Mouse (Mus musculus) megakaryocyte, adult 5-6 weeks (primary cell): Measurements from ENCODE around the gene Rnf150. TPM values are rescaled to one million over a fixed set of nuclear protein-coding genes. Genes with fewer than 3 reads are reported as not detected.

Experiments
- ATAC-seq: 2 replicates; pipeline ENCODE4 v1.8.0; 2016; ENCODE audit warnings: mild to moderate bottlenecking, inconsistent platforms; ENCODE audit not compliant: poor library complexity, severe bottlenecking
- total RNA-seq, 2 experiments: library from RNA; stranded (forward) in 1 of 2; stranded (reverse) in 1 of 2; fragments of 153-499, 151-499 nt in 1 of 2; fragments of 221-1000, 200-1000 nt in 1 of 2; gene quantifications; 2 replicates each; pipeline versions ENCODE4 v1.2.3 to v1.2.4; 2015 to 2017

Rnf150 gene
- total RNA-seq, 2 experiments from 2014 or later = 1.8 to 4.0 TPM

- no peak for ATAC-seq
These were observed 24.1 kb downstream of the Rnf150 start for GRCm38 (mm10) chr8:82887234-82887633.

DNA sequence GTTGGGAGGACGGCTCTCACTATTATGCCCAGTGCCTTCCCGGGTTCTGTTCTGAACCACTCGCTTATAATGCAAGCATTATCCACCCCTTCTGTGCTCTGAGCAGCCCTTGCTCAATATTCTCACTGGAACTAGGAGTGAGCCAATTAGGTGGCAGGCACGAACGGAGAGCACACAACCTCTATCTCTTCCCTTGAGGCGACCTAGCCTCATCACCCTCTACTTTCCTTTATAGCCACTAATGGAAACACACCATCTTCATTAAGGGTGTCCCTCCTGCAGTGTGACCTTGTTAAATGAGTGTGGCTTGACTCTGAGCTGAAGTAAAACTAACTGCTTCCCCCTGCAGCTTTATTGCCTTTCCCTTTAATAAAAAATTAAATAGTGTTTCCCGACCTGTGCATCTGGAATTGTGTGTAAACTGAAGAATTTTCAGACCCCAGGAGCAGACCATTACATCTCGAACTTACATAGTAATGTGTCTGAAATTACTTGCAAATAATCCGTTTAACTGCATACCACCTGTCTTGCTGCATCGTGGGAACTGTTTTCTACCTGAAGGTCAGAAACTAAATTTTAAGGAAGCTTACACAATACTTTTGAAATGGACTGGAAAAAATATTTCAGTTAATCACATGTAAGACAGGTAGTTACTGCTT is 26.0 kb downstream of the Rnf150 start:
- ATAC-seq = no peak

DNA sequence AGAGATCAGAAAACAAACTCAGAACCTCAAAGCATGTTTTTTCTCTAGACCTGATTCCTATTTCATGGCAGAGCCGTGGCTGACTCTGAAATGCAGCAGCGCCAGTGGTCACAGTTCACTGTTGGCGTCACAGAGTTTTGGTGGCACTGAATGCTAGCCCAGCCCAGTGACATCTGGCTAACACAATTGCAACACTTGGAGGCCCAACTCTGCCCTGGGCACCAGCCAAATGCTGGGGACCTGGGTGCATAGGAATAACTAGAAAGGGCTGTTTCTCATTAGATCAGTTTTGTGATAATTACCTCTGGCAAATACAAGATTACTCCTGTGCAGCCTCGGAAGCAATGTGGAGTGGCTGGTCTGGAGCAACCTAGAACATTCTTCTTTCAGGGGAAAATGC is 31.9 kb downstream of the Rnf150 start:
- no peak for ATAC-seq

- ATAC-seq = no peak
These were observed 33.6 kb downstream of the Rnf150 start for GRCm38 (mm10) chr8:82896796-82897195.

DNA sequence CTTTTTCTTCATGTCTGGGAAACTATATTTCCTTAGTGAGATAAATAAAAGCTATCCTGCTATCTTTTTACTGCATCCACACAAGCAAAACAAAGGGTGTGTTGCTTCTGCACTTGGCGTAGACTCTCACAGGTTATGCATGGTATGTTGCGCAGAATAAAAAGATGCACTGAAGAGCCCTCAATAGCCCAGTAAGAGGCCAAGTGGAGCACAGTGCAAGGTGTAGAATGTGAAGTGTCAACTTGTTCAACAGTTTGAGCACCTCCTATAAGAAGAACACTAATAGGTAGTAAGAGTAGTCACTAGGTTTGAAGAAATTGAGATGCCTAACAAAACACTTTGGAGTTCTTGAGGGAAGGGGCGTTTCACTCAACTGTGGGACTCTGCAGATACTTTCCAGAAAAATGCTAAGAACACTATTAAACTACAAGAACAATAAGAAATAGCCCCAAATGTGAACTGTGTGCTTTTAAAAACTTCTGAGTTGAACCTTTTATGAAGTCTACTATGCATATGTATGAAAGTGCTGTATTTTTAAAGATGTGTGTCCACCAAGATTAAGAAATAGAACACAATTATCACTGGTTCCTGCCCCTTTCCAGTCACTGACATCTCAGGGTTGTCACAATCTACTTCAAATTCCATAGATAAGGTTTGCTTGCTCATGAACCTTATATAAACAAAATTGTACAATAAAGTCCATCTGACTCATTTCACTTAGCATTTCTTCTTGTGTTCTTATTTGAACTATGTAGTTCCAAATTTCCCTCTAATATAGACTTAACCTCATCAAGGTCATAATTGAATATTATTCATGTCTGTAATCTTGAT is 34.7 kb downstream of the Rnf150 start:
- no peak for ATAC-seq

DNA sequence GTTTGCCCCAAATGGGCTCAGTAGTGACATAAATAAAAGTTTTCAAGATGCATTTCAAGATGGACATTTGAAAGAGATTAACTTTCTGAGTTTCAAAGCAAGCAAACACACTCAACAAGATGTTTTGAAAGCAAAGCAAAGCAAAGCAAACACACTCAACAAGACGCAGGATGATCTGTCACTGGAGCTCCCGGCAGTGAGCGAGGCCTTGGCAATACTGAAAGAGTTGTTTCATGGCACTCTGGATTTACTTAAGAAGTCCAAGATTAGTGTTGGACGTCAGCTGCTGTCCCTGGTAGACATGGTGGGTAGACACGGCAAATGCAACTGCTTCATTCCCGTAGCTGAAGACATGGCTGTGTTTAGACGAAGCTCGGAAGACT is 35.3 kb downstream of the Rnf150 start:
- no peak for ATAC-seq

- ATAC-seq = no peak
These were observed 37.8 kb downstream of the Rnf150 start for GRCm38 (mm10) chr8:82900958-82901357.

- ATAC-seq = no peak
These were observed 38.5 kb downstream of the Rnf150 start for GRCm38 (mm10) chr8:82901549-82902138.

- peak; percentile 90 for ATAC-seq
These were observed 40.3 kb downstream of the Rnf150 start for GRCm38 (mm10) chr8:82903497-82903896.

GRCm38 (mm10) chr8:82907271-82907670 is 44.1 kb downstream of the Rnf150 start:
- no peak for ATAC-seq

GRCm38 (mm10) chr8:82911436-82911835 is 48.3 kb downstream of the Rnf150 start:
- ATAC-seq = no peak

DNA sequence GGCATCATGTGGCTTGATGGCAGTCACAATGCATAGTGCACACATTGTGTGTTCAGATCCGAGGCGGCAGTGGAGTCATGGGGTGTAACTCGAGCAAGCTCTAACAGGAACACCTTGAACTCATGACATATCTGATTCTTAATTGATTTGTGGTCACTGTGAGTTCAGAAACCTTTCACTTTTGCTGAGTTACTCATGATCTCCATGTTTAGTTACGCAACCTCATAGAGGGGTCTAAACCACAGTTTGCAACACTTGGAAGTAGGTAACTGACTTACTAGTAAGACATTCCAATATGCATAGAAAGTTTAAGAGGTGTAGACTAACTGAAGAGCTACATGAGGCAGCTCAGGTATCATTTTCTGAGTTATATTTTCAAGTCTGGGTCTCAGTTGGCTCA is 49.1 kb downstream of the Rnf150 start:
- ATAC-seq = 0 out of 2 replicates have a peak, but pooled peaks have one; percentile 16

DNA sequence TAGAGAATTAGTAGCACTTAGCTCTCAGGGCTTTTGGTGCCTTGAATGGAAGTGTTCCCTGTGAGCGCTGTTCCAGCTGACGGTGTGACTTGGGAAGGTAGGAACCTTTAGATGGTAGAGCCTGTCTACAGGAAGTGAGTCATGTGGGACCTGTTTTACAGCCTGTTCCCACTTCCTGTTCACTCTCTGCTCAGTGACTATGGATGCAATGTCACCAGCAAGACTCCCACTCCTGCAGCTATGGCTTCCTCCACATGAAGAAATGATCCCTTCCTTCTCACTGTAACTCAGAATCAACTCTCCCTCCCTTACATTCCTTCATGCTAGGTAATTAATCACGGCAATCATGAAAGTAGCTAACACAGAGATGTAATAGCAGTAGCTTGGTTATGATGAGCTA is 51.4 kb downstream of the Rnf150 start:
- ATAC-seq = peak; percentile 43

GRCm38 (mm10) chr8:82916851-82917539 is 53.8 kb downstream of the Rnf150 start:
- peak; percentile 19 for ATAC-seq

DNA sequence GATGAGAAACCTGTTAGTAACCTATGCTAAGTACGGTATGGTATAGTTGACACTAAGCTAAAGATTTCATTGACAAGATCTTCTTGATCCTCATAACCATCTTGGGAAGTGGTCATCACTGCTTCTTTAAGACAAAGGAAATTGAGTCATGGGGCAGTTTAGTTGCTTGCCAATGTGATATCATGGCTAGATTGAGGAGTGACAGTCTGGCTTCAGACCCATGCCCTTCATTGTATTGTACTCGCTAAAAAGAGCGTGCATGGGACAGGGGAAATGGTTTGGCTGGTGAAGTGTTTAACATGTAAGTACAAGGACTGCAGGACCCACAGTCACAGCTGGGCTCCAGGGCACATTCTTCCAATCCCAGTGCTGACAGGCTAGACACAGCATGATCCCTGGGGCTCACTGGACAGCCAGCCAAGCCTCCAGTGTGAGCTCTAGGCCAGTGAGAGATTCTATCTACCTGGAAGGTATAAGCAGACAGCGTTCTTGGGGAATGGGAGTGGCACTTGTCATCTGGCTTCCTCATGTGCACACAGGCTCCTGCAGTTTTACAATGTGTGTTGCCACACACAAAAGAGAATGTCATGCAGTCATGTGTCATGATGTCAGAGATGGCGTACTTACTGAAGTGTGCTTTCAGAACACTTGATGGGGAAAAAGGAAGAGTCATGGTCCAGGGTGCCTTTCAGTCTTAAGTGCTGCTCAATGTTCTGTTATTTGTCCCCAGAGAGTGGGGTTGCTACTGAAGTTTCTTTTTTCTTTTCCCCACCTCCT is 54.6 kb downstream of the Rnf150 start:
- ATAC-seq = peak; percentile 87

DNA sequence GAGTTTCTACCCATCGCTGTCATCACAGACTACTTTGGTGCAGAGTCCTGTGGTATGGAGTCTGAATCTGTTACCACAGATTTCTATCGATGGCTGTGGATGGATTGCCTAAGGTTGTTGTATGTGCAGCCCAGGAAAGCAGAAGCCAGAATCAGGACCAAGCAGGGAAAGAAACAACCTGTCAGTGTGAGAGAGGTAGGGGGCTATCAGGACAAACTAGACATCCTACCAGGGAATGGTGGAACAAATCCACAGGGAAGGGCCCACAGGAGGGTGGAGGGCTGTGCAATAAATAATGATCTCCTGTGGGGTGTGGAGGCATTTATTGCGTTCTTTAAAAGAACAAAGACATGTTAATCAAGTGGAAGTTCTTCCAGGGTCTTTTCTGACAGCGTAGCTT is 56.5 kb downstream of the Rnf150 start:
- ATAC-seq = no peak

- ATAC-seq = no peak
These were observed 57.0 kb downstream of the Rnf150 start for GRCm38 (mm10) chr8:82920124-82920523.

DNA sequence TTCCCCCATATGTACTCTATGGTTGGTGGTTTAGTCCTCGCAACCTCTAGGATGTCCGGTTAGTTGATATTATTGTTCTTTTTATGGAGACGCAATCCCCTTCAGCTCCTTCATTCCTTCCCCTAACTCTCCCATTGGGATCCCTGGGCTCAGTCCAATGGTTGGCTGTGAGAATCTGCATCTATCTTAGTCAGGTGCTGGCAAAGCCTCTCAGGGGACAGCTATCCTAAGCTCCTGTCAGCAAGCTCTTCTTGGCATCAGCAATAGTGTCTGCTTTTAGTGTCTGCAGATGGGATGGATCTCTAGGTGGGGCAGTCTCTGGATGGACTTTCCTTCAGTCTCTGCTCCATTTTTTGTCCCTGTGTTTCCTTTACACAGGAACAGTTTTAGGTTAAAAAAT is 62.1 kb downstream of the Rnf150 start:
- no peak for ATAC-seq

- ATAC-seq = no peak
These were observed 63.4 kb downstream of the Rnf150 start for GRCm38 (mm10) chr8:82926518-82926917.

- no peak for ATAC-seq
These were observed 68.4 kb downstream of the Rnf150 start for GRCm38 (mm10) chr8:82931554-82931953.

DNA sequence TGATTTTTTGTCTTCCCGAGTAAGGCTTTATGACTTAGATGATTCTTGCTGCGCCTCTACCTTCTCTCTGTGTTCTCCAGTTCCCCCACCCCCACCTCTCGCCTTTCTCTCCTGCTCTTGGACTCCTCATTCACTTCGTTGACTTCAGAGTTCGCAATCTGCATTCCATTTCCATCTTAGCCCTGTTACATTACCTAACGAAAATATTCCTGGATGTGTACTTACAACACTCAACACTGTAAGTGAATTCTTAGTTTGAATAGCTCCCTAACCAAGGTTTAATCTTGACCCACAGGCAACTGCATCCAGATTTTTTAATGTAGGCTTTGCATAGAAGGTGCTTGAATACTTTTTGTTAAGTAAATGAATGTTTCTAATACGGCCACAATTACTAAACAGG is 73.0 kb downstream of the Rnf150 start:
- no peak for ATAC-seq
